Mouse (Mus musculus): ENCODE measurements at regions not wholly inside any gene's neighbourhood (a gene's known extent, or its start where the extent isn't known, plus 50 kb on each side); places are given as distances from the start of the nearest gene placed in this dataset.

DNA sequence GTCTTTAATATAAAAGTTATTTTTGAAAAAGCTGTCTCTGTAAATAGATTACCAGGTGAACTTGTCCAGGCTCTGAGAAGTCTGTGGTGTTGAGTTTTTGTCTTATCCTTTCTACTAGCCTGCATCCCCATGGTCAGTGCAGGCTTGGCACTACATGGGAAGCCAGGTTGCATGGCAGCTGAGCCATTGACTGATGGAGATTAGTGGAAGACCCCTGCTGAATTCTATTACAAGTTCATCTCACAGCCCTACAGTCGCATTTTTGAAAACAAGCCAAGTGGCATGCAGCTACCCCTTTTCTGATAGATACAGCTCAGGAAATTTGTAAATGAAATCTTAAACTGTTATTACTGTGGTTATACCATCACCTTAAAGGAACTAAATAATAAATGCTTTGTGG is 101.2 kb upstream of the Fam184a start:
- DNase-seq (ENCODE audit: low read depth): no peak

DNA sequence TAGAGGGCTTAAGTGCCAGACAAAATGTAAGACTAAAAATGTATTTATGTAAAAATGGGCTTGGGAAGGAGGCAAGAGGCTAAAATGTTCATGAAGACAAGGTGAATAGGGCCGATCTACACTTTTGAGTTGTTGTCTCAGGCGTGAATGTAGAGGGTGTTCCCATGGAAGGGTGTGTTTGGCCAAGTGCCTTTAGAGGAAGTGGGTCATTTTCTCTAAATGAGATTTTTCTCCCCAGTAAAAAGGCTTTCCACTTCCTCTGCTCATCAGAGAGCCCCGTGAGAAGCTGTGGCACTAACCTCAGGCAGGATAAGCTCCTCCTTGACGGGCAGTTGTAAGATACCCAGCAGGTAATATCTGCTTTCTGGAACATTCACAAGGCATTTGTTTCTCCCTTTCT is 99.6 kb upstream of the Fam184a start:
- DNase-seq (ENCODE audit: low read depth): no peak

DNA sequence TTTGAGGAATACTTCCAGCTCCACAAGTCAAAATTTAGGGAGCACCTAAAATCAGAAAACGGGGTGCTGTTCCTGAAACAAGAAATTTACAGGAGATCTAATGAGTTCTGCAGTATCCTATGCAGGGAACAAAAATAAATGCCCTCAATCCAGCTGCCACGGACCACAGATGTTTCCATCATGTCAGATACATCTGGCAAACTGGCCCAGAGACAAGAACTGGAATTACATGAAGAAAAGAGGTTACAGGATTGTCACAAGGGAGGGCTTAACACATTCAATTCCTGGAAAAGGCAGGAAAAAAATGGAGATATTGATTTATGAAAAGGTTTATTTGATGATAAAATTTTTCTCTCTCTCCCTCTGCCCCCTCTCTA is 62.3 kb upstream of the Fam184a start:
- no peak for DNase-seq (ENCODE audit: low read depth)

GRCm38 (mm10) chr10:53812597-53813243 is 61.8 kb upstream of the Fam184a start:
- peak; percentile 77 for DNase-seq (ENCODE audit: low read depth)

DNA sequence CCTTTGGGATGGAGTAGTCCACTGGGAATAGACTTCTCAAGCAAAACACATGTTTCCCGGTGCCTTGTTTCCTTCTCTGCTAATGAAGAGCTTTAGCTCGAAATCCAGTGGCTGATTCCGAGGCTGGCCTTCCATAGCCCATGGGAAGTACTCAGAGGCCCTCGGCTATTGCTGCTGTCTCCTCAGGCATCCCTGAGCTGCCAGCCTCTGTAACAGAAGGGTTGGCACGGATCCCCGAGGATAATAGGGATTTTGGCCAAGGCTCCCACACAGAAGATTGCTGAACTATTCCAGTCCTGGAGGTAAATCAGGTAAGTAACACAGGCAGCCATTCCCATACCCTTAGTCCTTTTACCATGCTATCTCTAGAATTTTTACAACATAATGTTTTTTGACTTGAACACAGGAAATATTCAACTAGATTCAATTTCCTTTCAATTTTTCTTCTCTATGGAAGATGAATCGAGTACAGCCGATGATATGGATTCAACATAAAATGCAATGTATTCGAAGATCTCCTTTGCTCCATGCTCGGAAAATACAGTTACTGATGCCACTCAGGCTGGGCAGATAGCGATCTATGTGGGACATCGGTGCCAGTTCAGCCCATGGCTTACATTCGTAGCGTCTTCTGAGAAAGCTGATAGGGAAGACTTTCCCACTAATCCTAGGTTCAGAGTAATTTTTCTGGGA is 61.1 kb upstream of the Fam184a start:
- DNase-seq (ENCODE audit: low read depth): no peak

GRCm38 (mm10) chr10:53806697-53807096 is 55.8 kb upstream of the Fam184a start:
- DNase-seq (ENCODE audit: low read depth): peak; percentile 60

DNA sequence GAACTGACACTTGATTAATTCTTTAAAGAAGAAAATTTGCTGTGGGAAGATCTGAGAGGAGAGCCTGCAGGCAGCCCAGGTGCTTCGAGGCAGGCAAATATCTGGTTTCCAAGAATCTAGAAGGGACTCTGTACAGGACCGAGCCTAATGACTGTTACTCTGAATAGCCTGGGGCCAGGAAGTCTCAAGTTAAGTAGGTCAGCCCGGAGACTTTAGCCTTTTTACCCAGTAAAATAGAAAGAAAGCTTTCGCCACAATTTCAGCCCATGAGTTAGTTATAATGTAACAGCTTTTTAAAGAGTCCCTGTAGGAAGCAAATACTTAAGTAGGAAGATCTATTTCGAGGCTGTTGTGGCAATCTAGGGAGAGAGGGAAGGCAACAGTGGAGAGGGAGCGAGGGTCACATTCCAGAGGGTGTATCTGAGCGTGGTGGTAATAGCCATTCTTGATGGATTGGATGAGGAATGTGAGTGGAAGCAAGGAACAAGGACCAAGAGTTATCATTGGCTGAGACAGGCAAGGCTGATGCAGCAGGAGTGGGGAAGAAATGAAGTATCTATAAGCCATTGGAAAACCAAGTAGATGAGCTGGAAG is 50.2 kb upstream of the Fam184a start:
- no peak for DNase-seq (ENCODE audit: low read depth)
